Mouse (Mus musculus) heart, postnatal 0 days (tissue): Measurements from ENCODE around the gene Pdlim1.

Experiments used
- CTCF ChIP-seq: IDR thresholded peaks from 2 replicates; pipeline ENCODE4 v1.5.1; 2016; ENCODE audit warnings: antibody characterized with exemption, control low read depth, low read depth
- EP300 ChIP-seq: IDR thresholded peaks from 2 replicates; pipeline ENCODE4 v1.6.1; 2016; ENCODE audit warnings: antibody characterized with exemption, low read depth

DNA sequence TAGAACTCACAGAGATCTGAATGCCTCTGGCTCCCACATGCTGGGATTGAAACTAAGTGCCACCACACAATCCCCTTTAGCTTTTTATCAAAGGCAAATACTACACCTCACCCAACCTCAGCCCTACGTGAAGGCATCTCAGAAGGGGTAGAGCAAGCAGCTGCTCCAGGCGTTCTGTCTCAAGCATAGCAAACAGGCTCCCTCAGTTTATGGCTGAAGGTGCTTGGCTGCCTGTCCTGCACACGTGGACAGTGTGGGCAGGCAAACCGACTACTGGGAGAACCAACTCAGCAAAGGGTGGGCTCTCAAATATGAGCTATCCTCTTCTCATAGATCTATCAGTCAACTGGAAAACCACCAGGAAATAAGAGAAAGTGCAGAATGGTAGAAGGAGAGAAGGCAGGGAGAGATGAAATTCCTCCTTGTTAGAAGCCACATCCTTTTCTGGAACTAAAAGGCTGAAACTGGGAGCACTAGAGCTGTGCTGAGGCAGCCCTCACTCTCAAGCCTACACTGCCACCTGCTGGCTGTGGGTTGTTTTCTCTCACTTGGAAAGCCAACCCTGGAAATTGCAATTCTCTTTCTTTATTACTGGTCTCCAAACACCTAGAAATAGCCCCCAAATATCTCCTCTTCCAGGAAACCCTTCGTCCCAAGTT is 46.4 kb downstream of the Pdlim1 start:
- TF ChIP-seq CTCF (peak; percentile 79), EP300 (no peak)
